Mouse (Mus musculus): ENCODE measurements around the gene Hhip.

Gene Hhip

GRCm38 (mm10) chr8:80057198-80058174 is at the start of gene Hhip:
Gene Hhip, minus strand, starts transcription at chr8:80058006.
- peak; percentile 22 for DNase-seq (ENCODE audit: low spot score)

GRCm38 (mm10) chr8:80087021-80087420 is 29.2 kb upstream of the Hhip start:
- DNase-seq (ENCODE audit: low spot score): no peak

DNA sequence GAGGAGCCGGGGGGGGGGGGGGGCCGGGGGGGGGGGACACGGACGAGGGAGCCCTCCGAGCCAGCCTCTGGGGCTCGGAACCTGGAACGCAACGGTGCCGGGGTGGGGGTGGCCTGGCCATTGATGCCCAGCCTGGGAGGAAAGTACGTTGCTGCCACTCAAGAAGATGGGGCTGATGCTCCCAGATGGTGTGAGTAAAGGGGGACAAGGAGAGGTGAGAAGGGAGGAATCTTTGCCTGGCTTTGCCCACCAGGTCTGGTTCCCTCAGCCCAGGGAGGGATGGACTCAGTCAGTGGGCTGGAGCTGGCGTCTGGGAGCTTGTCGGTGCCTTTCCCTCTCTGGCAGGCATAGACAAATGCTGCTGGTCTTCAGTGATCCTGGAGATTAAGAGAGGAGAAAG is 387 bp upstream of the Hhip start:
- DNase-seq (ENCODE audit: low spot score): no peak

GRCm38 (mm10) chr8:80056331-80057070 is 1.3 kb downstream of the Hhip start:
- DNase-seq (ENCODE audit: low spot score): no peak

DNA sequence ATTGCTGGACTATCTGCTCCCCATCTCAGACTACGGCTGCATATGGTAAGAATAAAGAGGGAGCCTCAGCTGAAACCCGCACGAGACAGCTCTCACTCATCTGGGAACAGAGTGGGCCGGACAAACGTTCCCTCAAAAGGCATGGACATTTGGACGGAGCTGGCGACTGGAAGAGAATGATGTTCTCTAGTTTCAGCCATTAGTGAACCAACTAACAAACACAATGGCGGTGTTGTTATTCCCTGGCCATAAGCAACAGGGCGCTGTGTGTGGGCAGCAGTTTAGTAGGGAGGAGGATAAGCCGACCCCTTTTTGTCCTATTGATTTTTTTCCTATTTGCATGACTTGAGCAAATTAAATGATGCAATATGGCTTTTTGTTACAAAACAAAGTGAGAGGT is 2.0 kb downstream of the Hhip start:
- no peak for DNase-seq (ENCODE audit: low spot score)

- DNase-seq (ENCODE audit: low spot score): no peak
Observed at GRCm38 (mm10) chr8:80055094-80055493, 2.7 kb downstream of the Hhip start.

GRCm38 (mm10) chr8:80054216-80054615 is 3.6 kb downstream of the Hhip start:
- peak; percentile 9 for DNase-seq (ENCODE audit: low spot score)

DNA sequence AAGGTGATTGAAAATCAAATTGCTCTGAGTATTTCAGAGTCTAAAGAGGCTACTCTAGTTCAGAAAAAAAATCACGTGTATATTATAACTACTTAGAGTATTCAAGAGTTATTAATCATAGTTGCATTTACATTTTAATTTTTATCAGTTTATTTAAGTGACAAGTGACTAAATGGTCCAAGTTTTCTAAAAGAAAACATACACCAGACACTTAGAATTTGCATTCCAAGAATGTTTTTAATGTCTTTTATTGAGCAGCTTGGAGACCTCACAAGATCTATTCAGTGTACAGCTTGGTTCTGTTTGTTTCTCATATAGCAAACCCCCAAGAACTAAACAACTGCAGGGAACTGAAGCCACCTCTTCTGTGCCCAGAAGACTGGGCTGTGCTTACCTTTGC is 5.0 kb downstream of the Hhip start:
- no peak for DNase-seq (ENCODE audit: low spot score)

DNA sequence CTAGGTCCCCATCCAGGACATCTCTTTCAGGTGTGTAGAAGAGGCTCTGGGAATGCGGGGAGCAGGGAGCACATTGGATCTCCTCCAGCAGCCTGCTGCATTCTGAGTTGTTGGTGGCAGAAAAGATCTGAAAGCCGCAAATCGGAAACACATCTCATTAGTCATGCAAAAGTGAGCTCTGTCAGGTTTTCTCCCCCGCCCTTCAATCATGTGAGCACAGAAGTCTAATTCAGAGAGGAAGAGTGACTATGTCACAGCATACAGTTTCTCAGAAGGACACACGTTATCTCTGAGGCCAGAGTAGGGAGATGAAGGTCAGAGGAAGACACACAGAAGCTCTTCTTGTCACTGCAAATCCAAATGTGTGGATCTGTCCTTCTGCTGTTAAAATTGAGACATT is 6.3 kb downstream of the Hhip start:
- no peak for DNase-seq (ENCODE audit: low spot score)

GRCm38 (mm10) chr8:80049256-80050005 is 8.4 kb downstream of the Hhip start:
- no peak for DNase-seq (ENCODE audit: low spot score)

DNA sequence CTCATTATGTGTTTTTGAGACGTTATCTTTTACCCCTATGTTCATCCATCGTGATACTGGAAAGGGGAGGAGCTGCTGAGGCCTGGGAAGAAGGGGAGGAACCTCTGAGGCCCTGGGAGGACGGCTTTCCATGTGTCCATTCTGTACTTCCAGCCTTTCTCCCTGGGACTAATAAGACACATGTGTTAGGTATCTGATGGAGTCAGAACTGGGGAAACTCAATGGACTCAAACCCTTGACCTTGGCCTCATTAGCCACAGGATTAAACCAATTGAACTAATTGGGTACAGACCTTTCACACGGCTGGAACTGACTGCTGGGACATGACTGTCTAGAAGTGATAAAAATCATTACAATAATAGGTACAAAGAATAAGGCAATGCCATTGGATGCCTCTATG is 9.6 kb downstream of the Hhip start:
- no peak for DNase-seq (ENCODE audit: low spot score)

DNA sequence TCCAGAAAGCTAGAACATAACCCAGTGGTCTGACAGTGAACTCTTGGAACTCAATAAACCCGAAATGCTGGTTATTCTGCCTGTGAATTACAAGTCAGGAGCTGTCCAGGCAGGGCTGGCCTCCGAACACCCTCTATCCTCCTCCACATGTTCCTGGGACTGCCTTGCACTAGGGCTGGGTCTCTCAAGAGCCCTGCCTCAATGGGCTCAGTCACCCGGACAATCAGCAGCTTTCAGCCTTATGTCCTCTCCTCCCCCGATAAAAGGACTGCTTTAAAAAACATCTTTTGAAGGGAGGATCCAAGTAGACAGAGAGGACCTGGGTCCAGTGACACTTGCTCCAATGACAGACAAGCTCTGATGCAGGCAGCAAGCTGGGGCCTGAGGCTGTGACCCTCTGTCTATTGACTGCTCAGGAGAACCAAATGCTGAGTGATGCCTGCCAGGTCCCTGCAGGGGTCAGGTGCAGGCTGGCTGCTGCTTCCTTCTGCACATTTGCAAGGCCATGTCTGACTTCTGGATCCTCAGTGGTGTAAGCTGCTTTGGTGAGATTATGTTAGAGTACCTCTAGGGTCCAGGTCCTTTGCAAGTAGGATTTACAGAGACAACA is 20.1 kb downstream of the Hhip start:
- no peak for DNase-seq (ENCODE audit: low spot score)

DNA sequence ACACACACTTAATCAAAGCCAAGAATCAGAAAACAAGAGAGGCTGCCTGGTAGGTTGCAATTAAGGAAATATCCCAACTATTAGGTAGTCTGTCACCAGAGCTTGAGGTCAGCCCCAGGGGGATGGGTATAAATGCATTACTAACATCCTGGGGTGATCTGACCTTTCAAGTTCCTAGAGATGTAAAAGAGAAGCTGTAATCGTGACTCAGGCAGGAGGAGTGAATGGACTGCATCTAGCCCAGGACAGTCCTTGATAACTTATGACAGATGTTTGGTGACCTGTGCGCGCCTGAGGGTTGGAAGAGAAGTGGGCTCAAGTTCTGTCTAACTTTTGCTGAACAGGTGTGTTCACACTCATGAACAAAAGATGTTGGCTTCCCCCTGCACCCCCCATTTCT is 25.2 kb downstream of the Hhip start:
- no peak for DNase-seq (ENCODE audit: low spot score)

GRCm38 (mm10) chr8:80031330-80032293 is 26.2 kb downstream of the Hhip start:
- DNase-seq (ENCODE audit: low spot score): no peak

DNA sequence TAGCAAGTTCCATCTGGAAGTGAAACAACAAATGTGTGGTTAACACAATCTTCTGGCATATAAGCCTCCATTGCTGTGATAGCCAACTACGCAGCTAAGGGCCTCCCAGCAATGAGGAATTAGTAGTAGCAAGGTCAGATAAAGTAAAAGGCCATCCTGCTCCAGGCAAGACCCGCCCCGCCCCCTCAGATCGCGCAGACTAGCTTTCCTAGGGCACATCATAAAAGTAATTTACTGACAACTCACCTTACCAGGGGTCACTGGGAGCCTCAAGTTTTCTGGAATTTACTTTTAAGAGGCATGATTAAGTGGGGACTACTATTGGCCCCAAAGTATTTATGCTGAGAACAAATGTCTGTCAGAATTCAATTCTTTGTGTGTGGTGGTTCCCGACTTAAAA is 28.2 kb downstream of the Hhip start:
- no peak for DNase-seq (ENCODE audit: low spot score)

- DNase-seq (ENCODE audit: low spot score): no peak
Observed at GRCm38 (mm10) chr8:80020469-80020868, 37.3 kb downstream of the Hhip start.

GRCm38 (mm10) chr8:80015818-80016217 is 42.0 kb downstream of the Hhip start:
- DNase-seq (ENCODE audit: low spot score): no peak

GRCm38 (mm10) chr8:80004421-80004820 is 53.4 kb downstream of the Hhip start:
- no peak for DNase-seq (ENCODE audit: low spot score)

GRCm38 (mm10) chr8:80002313-80002712 is 55.5 kb downstream of the Hhip start:
- no peak for DNase-seq (ENCODE audit: low spot score)

GRCm38 (mm10) chr8:79995075-79995474 is 62.7 kb downstream of the Hhip start:
- DNase-seq (ENCODE audit: low spot score): no peak

GRCm38 (mm10) chr8:79993507-79993906 is 64.3 kb downstream of the Hhip start:
- no peak for DNase-seq (ENCODE audit: low spot score)

All from left cerebral cortex, adult 11 months (tissue).